Comparison of ENCODE assay signal across 8 mouse cellular contexts in the genomic region with DNA sequence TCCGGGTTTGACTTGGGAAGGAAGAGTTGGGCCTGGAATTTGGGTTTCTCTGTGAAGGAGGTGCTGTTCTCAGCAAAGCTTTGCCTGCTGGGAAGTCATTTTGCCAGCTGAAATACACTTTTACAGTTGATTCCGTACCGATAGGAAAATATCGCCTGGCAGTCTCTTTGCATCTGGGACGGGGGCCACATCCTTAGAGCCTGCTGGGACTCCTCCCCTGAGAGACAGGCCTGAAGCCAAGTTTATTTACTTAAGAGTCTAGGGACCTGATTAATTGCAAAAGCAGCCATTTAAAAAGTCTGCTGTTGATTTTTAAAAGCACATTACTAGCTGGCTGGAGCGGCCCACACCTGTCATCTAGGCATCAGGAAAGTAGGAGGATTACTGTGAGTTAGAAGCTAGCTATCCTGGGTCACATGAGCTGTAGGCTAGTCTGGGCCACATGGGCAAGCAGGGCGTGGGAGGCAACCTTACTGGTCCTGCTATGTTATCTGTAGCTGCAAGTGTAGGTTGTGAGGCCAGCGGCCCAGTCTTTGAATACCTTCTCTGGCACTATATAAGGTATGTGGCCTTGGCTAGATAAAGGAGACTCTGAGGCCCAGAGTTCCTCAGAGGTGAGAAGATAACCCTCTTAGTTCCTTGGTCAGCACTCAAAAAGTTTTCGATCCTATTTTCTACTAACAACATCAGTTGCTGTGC. TPM values are rescaled to one million over a fixed set of nuclear protein-coding genes. Genes with fewer than 3 reads are reported as not detected.
DNase-seq lines count a peak whose midpoint lies in the region; ATAC-seq lines count a peak whose summit lies in the region.

No protein-coding gene starts in this region.

- DNase-seq in limb, embryonic 11.5 days (ENCODE audit: low spot score) = no peak
- no peak for DNase-seq in limb, embryonic 10.5 days (ENCODE audit: low spot score)
- peak; percentile 32 for DNase-seq in embryonic facial prominence, embryonic 14.5 days (ENCODE audit: low spot score)
- DNase-seq in skeletal muscle tissue, adult 2 months (ENCODE audit: low read depth, low spot score) = peak; percentile 9
- DNase-seq in left cerebral cortex, adult 8-10 months (ENCODE audit: low spot score in 2 of 2) = no peak
- no peak for DNase-seq in left cerebral cortex, postnatal 4 days
- no peak for DNase-seq in cerebellum, adult 9-11 months

- H3K36me3 ChIP-seq in limb, embryonic 11.5 days (ENCODE audit: control insufficient read depth, insufficient read depth, low read length) = no peaks in the 10 kb centered on the region
- H3K36me3 ChIP-seq in limb, embryonic 10.5 days = no peaks in the 10 kb centered on the region
- H3K36me3 ChIP-seq in embryonic facial prominence, embryonic 14.5 days (ENCODE audit: control insufficient read depth, insufficient read depth, low read length) = no peaks in the 10 kb centered on the region
- H3K36me3 ChIP-seq in heart, embryonic 16.5 days (ENCODE audit: control insufficient read depth, insufficient read depth) = no peaks in the 10 kb centered on the region

- peak overlapping the region; percentile 14; the same call in 1 of the 2 replicates for H3K27ac ChIP-seq in limb, embryonic 11.5 days (replicated peaks; ENCODE audit: low read depth, low read length)
- no peak overlapping the region for H3K27ac ChIP-seq in limb, embryonic 10.5 days
- no peak overlapping the region for H3K27ac ChIP-seq in embryonic facial prominence, embryonic 14.5 days (replicated peaks; ENCODE audit: low read depth, low read length)
- peak overlapping the region; percentile 11; the same call in 1 of the 2 replicates for H3K27ac ChIP-seq in heart, embryonic 16.5 days (ENCODE audit: low read length)

- H3K27me3 ChIP-seq in limb, embryonic 11.5 days (ENCODE audit: control insufficient read depth, insufficient read depth, low read length) = no peaks in the 10 kb centered on the region
- no peaks in the 10 kb centered on the region for H3K27me3 ChIP-seq in limb, embryonic 10.5 days (ENCODE audit: low read depth, poor library complexity, severe bottlenecking)
- no peaks in the 10 kb centered on the region for H3K27me3 ChIP-seq in embryonic facial prominence, embryonic 14.5 days (replicated peaks; ENCODE audit: control insufficient read depth, insufficient read depth, low read length)
- H3K27me3 ChIP-seq in heart, embryonic 16.5 days (ENCODE audit: control insufficient read depth, insufficient read depth, low read length) = no peaks in the 10 kb centered on the region

- no peak overlapping the region for H3K4me2 ChIP-seq in limb, embryonic 11.5 days (ENCODE audit: low read depth, severe bottlenecking)
- H3K4me2 ChIP-seq in embryonic facial prominence, embryonic 14.5 days (ENCODE audit: low read depth, low read length) = no peak overlapping the region
- no peak overlapping the region for H3K4me2 ChIP-seq in heart, embryonic 16.5 days (ENCODE audit: low read depth, low read length)

- no peak overlapping the region for H3K4me3 ChIP-seq in limb, embryonic 11.5 days (ENCODE audit: low read depth, low read length)
- no peak overlapping the region for H3K4me3 ChIP-seq in limb, embryonic 10.5 days
- no peak overlapping the region for H3K4me3 ChIP-seq in embryonic facial prominence, embryonic 14.5 days (ENCODE audit: low read depth, low read length)
- H3K4me3 ChIP-seq in heart, embryonic 16.5 days (ENCODE audit: low read length) = no peak overlapping the region

- no peak for ATAC-seq in limb, embryonic 11.5 days (ENCODE audit: insufficient number of reproducible peaks, low FRiP score, low TSS enrichment, low read depth)
- no peak for ATAC-seq in embryonic facial prominence, embryonic 14.5 days (ENCODE audit: low read depth)
- 0 out of 2 replicates have a peak, but pooled peaks have one; percentile 29 for ATAC-seq in heart, embryonic 16.5 days (replicated peaks; ENCODE audit: extremely low read depth, insufficient read depth, low FRiP score)

- H3K4me1 ChIP-seq in limb, embryonic 11.5 days (ENCODE audit: control insufficient read depth, insufficient read depth, low read length) = peaks cover 3% of the 10 kb centered on the region
- peaks cover 5% of the 10 kb centered on the region; the same call in 1 of the 2 replicates for H3K4me1 ChIP-seq in limb, embryonic 10.5 days
- 0 out of 2 replicates have a peak, but pooled peaks cover 3% of the 10 kb centered on the region for H3K4me1 ChIP-seq in embryonic facial prominence, embryonic 14.5 days (ENCODE audit: control insufficient read depth, insufficient read depth, low read length)
- peaks cover 16% of the 10 kb centered on the region for H3K4me1 ChIP-seq in heart, embryonic 16.5 days (ENCODE audit: control insufficient read depth, insufficient read depth, low read length)

- no peaks in the 10 kb centered on the region for H3K9me3 ChIP-seq in limb, embryonic 11.5 days (ENCODE audit: control insufficient read depth, low read length)
- H3K9me3 ChIP-seq in limb, embryonic 10.5 days (replicated peaks) = no peaks in the 10 kb centered on the region
- no peaks in the 10 kb centered on the region for H3K9me3 ChIP-seq in embryonic facial prominence, embryonic 14.5 days (ENCODE audit: control insufficient read depth, low read length)
- no peaks in the 10 kb centered on the region for H3K9me3 ChIP-seq in heart, embryonic 16.5 days (replicated peaks; ENCODE audit: control insufficient read depth, low read length)

- intact Hi-C loops in left cerebral cortex, postnatal 4 days (cut with DNase I) = no loop called here

- no peak overlapping the region for H3K9ac ChIP-seq in limb, embryonic 11.5 days (ENCODE audit: low read length)
- H3K9ac ChIP-seq in embryonic facial prominence, embryonic 14.5 days (ENCODE audit: low read depth, low read length) = no peak overlapping the region
- H3K9ac ChIP-seq in heart, embryonic 16.5 days (ENCODE audit: low read length) = no peak overlapping the region

- WGBS in limb, embryonic 11.5 days = 68% methylated on average over 9 of the region's 9 CpGs
- WGBS in limb, embryonic 10.5 days = 70% methylated on average over 9 of the region's 9 CpGs
- 60% methylated on average over 9 of the region's 9 CpGs for WGBS in embryonic facial prominence, embryonic 14.5 days
- WGBS in heart, embryonic 16.5 days = 37% methylated on average over 9 of the region's 9 CpGs

RNA-seq across cellular contexts. Expression of a gene that starts 24.0 kb away (rescaled TPM):
- polyA plus RNA-seq in limb, embryonic 11.5 days (2014; fragmentation: Nextera tagmentation; extraction: Ambion mirVana) = not detected in 2 replicates
- polyA plus RNA-seq in limb, embryonic 10.5 days (2016; fragmentation: Nextera tagmentation; extraction: Ambion mirVana) = 0.15 TPM in 1 of 2 replicates, not detected in the other
- polyA plus RNA-seq in embryonic facial prominence, embryonic 14.5 days (2014; fragmentation: Nextera tagmentation; extraction: Ambion mirVana) = not detected in 2 replicates
- polyA plus RNA-seq in heart, embryonic 16.5 days (2015; fragmentation: Nextera tagmentation; extraction: Ambion mirVana) = 0.34 TPM in 1 of 2 replicates, not detected in the other
- not detected for total RNA-seq in left cerebral cortex, adult 8-10 months (2022)
- not detected for total RNA-seq in left cerebral cortex, postnatal 4 days (2021)

RNA-seq across cellular contexts. Expression of a gene that starts 25.0 kb away (rescaled TPM):
- polyA plus RNA-seq in limb, embryonic 11.5 days (2014; fragmentation: Nextera tagmentation; extraction: Ambion mirVana) = 409 and 418 TPM in 2 replicates
- 421 and 433 TPM in 2 replicates for polyA plus RNA-seq in limb, embryonic 10.5 days (2016; fragmentation: Nextera tagmentation; extraction: Ambion mirVana)
- polyA plus RNA-seq in embryonic facial prominence, embryonic 14.5 days (2014; fragmentation: Nextera tagmentation; extraction: Ambion mirVana) = 217 and 272 TPM in 2 replicates
- polyA plus RNA-seq in heart, embryonic 16.5 days (2015; fragmentation: Nextera tagmentation; extraction: Ambion mirVana) = 136 and 148 TPM in 2 replicates
- 100 to 1,000 TPM in 3 of 4 experiments, 10 to 100 TPM in 1; 99.9 to 112 (median 106) TPM for total RNA-seq in left cerebral cortex, adult 8-10 months (2022)
- 100 to 1,000 TPM; 146 to 154 TPM for total RNA-seq in left cerebral cortex, postnatal 4 days (2021)

RNA-seq across cellular contexts. Expression of a gene that starts 25.2 kb away (rescaled TPM):
- 0.76 and 1.4 TPM in 2 replicates for polyA plus RNA-seq in limb, embryonic 11.5 days (2014; fragmentation: Nextera tagmentation; extraction: Ambion mirVana)
- 2.1 and 2.8 TPM in 2 replicates for polyA plus RNA-seq in limb, embryonic 10.5 days (2016; fragmentation: Nextera tagmentation; extraction: Ambion mirVana)
- 6.7 and 7.0 TPM in 2 replicates for polyA plus RNA-seq in embryonic facial prominence, embryonic 14.5 days (2014; fragmentation: Nextera tagmentation; extraction: Ambion mirVana)
- 0.60 and 0.79 TPM in 2 replicates for polyA plus RNA-seq in heart, embryonic 16.5 days (2015; fragmentation: Nextera tagmentation; extraction: Ambion mirVana)
- total RNA-seq in left cerebral cortex, adult 8-10 months (2022) = 1 to 10 TPM; 1.7 to 3.3 (median 2.3) TPM
- 1 to 10 TPM; 1.0 to 1.4 TPM for total RNA-seq in left cerebral cortex, postnatal 4 days (2021)

RNA-seq across cellular contexts. Expression of a gene that starts 31.8 kb away (rescaled TPM):
- 0.47 and 0.48 TPM in 2 replicates for polyA plus RNA-seq in limb, embryonic 11.5 days (2014; fragmentation: Nextera tagmentation; extraction: Ambion mirVana)
- polyA plus RNA-seq in limb, embryonic 10.5 days (2016; fragmentation: Nextera tagmentation; extraction: Ambion mirVana) = 0.18 TPM in 1 of 2 replicates, not detected in the other
- 0.34 TPM in 1 of 2 replicates, not detected in the other for polyA plus RNA-seq in embryonic facial prominence, embryonic 14.5 days (2014; fragmentation: Nextera tagmentation; extraction: Ambion mirVana)
- polyA plus RNA-seq in heart, embryonic 16.5 days (2015; fragmentation: Nextera tagmentation; extraction: Ambion mirVana) = 0.68 TPM in 1 of 2 replicates, not detected in the other
- total RNA-seq in left cerebral cortex, adult 8-10 months (2022) = under 1 TPM in 1 of 4 experiments, not detected in 3; 0.61 TPM
- not detected for total RNA-seq in left cerebral cortex, postnatal 4 days (2021)

RNA-seq across cellular contexts. Expression of a gene that starts 35.8 kb away (rescaled TPM):
- polyA plus RNA-seq in limb, embryonic 11.5 days (2014; fragmentation: Nextera tagmentation; extraction: Ambion mirVana) = 6.7 and 7.0 TPM in 2 replicates
- 28.7 and 32.0 TPM in 2 replicates for polyA plus RNA-seq in limb, embryonic 10.5 days (2016; fragmentation: Nextera tagmentation; extraction: Ambion mirVana)
- 14.7 and 16.6 TPM in 2 replicates for polyA plus RNA-seq in embryonic facial prominence, embryonic 14.5 days (2014; fragmentation: Nextera tagmentation; extraction: Ambion mirVana)
- polyA plus RNA-seq in heart, embryonic 16.5 days (2015; fragmentation: Nextera tagmentation; extraction: Ambion mirVana) = 23.6 and 32.3 TPM in 2 replicates
- 100 to 1,000 TPM in 3 of 4 experiments, 10 to 100 TPM in 1; 96.3 to 122 (median 110) TPM for total RNA-seq in left cerebral cortex, adult 8-10 months (2022)
- total RNA-seq in left cerebral cortex, postnatal 4 days (2021) = 10 to 100 TPM; 80.1 to 91.9 TPM

Comparison
In these comparisons a context has a peak if more than half of its experiments do, and no peak if none do; other contexts are left out.
1. H3K27ac ChIP-seq: peak in limb, embryonic 11.5 days (single experiment) and heart, embryonic 16.5 days (single experiment); none in limb, embryonic 10.5 days (single experiment) and embryonic facial prominence, embryonic 14.5 days (single experiment).
2. DNase-seq: peak in embryonic facial prominence, embryonic 14.5 days (single experiment) and skeletal muscle tissue, adult 2 months (single experiment); none in limb, embryonic 11.5 days (single experiment), limb, embryonic 10.5 days (single experiment), left cerebral cortex, adult 8-10 months (0 of 2), left cerebral cortex, postnatal 4 days (single experiment) and cerebellum, adult 9-11 months (single experiment).